Mouse (Mus musculus): ENCODE measurements around the gene Rab31.
A peak's percentile ranks its signal among the peaks of the same experiment; 100 is the strongest.

Rab31 gene

DNA sequence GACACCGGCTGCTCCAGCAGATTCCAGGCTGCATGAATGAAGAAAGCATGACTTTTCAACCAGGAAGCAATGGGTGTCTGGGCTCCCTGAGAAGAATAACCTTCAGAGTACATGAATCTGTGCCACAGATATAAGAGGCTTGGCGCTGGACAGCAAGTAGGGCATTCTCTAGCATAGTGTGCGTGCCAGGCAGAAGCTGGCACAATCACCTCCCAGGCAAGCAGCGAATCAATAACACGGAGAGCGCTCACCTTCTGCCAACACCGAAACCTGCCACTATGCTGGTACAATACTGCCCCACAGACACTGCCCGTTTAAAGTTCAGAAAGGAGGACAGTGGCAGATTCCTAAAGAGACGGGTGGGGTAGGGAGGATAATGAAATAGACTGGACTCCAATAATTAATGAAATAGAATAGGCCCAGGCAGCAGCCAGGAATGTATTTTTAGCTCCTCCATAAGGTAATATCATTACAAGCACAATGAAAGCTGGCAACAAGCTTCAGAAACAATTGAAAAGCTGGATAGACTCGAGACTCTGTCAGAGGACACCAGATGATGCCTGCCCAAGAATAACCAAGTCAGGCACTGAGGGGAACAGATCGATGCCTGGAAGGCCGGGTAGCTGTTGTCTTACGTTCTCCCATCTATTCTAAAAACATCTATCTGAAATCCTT, 59.6 kb downstream of the Rab31 start:
- ATAC-seq (ENCODE audit: insufficient number of reproducible peaks, low FRiP score, low TSS enrichment) = peak; percentile 97

DNA sequence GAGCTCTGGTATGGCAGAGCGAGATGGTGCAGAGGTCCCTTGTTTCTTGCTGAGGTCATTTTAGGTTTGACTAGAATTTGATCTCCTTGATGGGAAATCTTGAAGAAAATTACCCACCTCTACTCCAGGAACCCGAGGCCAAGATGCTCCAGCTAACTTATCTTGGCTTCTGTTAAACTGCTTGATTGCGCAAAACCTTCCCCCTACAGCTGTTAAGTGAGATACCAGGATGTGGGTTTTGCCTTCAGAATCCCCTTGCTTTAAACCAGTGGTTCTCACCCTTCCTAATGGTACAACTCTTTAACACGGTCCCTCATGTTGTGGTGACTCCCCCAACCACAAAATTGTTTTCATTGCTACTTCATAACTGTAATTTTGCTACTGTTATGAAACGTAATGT, 60.8 kb downstream of the Rab31 start:
- ATAC-seq (ENCODE audit: insufficient number of reproducible peaks, low FRiP score, low TSS enrichment) = no peak

DNA sequence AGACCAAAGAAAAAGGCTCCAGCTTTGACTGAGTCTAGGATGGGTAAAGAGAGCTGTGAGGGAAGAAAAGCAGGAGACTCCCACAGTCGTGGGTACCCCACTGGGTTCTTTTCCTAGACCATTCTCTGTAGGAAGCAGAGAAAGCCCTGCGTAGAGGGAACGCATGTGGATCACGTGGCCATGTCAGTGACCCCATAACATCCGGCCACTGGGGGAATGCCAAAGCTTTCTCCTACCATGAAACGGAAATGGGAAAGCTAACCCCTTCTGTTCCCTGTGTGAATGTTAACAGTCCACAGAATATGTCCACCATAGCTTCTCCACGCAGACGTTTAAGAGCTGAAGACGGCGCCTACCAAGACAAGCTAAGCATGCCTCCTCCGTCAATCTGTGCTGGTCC, 62.0 kb downstream of the Rab31 start:
- ATAC-seq (ENCODE audit: insufficient number of reproducible peaks, low FRiP score, low TSS enrichment) = no peak

DNA sequence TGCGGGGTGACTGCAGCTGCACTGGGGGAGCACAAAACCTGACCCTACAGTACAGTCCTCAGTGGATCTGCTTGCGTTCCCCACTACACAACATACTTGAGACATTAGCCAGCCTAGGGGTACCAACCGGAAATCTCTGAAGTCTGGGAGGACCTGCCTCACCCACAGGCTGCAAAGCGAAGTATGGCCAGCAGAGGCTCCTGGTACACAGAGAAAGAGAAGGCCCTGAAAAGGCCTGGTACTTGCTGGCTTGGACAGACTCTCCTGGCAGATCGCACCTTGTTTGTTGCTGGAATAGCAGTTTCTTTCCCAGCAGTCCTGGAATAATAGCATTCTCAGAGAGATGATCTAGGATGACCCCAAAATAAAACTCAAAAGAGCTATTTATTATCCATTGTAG, 66.3 kb downstream of the Rab31 start:
- no peak for ATAC-seq (ENCODE audit: insufficient number of reproducible peaks, low FRiP score, low TSS enrichment)

DNA sequence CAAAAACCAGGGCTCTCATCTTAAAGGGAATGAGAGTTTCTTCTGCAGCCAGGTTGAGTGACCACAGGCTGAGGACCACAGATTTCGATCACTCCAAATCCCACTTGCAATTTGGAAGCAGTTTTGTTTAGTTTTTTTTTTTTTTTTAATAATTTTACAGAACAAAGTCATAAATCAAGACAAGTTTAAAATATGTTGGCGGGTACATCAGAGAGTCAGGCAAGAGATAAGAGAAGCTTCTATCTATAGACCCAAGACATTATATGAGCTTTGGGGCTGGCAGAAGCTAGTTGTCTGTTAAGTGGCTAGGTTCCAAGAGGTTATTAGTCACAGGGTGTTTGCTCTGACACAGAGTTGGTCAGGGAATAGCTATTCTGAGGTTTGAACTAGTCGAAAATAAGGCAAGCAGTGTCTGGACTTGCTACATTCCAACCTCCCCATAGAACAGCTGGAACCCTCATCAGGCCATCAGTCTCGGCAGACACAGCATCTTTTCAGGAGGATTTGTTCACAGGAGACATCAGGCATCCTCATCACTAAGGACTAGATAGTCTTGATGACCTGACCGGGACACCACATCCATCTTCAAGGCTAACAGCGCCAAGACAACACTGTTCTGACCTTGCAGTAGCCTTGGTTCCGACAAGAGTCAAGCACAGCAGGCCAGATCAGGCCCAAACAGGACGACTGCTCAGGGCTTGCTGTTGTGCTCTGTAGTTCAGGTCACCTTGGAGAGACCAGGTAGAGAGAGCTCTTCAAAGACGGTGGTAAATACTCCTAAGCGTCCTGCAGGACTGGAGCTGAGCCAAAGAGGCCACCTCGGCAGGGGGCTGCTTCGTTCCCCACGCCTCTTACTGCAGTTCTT, 68.8 kb downstream of the Rab31 start:
- no peak for ATAC-seq (ENCODE audit: insufficient number of reproducible peaks, low FRiP score, low TSS enrichment)

DNA sequence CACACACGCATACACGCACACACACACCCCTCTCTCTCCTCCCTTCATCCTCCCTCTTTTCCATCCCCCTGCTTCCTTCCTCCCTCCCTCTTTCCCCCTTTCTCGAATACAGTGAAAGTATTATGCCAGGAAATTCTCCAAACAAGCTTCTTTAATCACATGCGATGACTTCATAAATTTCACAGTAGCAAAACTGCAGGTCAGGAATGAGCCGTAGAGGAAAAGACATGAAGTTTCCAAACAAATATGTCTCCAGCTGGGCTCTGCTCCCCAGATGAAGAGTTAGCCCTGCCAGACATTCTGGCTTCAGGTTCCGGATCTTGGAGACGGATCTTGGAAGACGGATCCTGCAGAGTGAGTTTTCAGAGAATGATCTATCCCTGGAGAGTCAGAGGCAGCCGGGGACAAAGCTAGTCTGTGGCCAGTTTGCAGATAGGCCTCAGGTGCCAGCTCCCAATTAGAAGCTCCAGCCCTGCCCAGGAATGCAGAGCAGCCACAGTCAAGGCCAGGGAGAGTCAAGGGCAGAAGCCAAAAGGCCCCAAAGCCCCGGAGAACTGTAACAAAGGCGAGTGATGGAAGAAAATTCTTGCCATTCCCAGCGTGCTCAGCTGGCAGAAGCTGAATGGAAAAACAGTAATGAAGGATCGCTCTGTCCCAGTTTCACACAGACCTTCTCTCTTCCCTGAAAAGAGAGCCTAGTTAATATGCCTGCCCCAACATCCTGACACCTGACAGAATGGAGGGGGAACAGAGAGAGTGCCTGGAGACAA, 70.6 kb downstream of the Rab31 start:
- ATAC-seq (ENCODE audit: insufficient number of reproducible peaks, low FRiP score, low TSS enrichment) = peak; percentile 61

DNA sequence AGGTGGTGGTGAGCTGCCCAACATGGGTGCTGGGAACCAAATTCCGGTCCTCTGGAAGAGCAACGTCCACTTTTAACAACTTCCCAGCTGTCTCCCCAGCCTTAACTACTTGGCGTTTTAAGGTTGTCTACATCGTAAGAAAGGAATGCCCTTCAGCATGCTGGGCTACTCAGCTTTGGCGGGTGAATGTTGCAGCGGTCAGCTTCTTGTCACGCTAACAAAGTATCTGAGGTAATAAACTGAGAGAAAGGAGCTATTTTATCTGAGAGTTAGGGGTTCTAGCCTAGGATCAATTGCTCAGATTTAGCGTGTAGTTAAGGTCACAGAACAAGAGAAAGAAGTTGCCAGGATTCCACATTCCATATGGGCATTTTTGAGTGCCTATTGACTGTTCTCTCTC, 71.2 kb downstream of the Rab31 start:
- no peak for ATAC-seq (ENCODE audit: insufficient number of reproducible peaks, low FRiP score, low TSS enrichment)

DNA sequence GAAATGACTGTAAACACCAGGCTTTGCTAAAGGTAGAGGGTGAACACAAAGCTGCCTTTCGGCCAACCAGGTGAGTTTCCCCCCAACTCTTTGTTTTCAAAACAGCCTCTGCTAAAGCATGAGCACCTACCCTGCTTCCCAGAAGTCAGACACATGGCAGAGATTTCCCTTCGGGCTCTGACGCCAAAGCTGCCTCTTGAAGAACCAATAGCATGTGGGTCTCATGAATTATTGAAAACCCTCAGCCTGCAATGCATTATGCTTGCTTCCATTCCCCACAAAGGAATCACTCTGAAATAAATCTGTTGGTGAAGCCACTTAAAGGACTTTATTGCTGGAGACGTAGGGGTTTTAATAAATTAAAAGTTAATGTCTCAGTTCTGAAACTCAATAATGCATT, 72.5 kb downstream of the Rab31 start:
- no peak for ATAC-seq (ENCODE audit: insufficient number of reproducible peaks, low FRiP score, low TSS enrichment)

DNA sequence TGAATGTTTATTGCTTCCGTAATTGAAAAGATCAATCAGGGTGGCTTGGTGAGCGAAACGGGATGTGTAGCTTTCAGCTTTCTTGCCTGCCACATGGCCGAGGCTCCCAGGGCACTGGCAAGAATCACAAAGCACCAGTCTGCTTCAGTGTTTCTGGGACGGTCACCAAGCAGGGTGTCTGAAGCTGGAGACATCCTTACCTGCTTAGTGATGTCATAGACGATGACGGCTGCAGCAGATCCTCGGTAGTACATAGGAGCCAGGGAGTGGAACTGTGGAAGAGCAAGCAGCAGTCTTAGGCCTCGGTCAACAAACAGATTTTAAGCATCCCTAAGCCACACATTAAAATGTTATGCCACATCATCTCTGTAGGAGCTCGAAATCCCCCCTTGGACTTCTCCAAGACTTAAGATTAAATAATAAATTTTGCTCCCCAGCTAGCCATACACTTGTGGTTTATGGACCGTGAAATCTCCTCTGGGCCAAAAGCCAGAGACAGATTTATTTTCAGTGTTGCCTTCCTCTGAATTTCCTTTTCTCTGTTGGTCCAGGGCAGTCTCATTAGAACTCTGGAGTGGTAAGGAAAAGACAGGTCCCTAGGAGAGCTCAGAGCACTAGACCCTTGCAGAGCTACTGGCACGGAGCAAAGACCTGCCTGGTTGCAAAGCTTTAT, 74.6 kb downstream of the Rab31 start:
- peak; percentile 69 for ATAC-seq (ENCODE audit: insufficient number of reproducible peaks, low FRiP score, low TSS enrichment)

DNA sequence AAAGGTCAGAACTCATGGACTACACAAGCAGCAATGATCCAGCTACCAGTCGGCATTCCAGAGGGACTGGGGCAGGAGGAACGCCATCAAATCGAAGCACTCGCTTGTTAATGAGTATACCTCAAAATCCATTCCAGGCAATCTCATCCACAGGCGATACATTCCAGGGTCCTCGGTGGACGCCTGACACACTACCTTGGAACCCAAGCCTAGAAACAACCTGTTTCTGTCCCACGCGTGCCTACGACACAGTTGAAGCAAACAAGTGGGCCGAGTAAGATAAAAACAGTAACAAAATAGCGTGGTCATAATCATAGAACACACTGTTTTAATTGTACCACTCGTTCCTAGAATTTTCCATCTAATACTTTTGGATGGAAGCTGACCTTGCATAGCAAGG, 75.6 kb downstream of the Rab31 start:
- no peak for ATAC-seq (ENCODE audit: insufficient number of reproducible peaks, low FRiP score, low TSS enrichment)

DNA sequence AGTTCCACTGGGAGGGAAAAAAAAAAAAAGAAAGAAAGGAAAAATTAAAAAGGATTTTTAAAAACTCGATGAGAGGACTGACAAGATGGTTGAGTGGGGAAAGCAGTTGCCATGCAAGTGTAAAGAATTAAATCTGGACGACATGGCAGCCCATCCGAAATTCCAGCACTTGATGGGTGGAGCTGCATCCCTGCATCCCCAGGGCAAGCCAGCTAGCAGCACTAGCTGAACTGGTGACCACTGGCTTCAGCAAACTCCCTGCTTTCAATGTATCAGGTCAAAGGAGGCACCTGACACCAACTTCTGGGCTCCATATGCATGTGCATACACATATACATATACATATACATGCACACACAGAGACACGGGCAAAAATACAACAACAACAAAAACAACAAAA, 80.3 kb downstream of the Rab31 start:
- ATAC-seq (ENCODE audit: insufficient number of reproducible peaks, low FRiP score, low TSS enrichment) = no peak

DNA sequence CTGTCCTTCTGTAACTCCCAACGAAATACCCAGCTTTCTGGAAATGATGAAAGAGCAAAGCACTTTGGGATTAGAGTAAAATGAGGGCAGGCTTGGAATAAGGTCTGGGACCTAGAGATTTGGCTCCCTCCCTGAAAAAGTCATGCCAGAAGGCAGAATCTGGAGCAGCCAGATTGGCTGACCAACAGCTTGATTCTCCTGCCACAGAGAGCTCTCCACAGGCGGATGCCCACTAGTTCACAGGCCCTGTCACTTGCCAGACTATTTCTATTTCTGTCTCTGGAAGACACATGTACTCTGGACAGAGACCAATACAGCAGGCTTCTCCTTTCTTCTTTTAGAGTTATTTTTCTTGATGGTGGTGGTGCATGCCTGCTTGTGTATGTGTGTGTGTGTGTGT, 88.8 kb downstream of the Rab31 start:
- ATAC-seq (ENCODE audit: insufficient number of reproducible peaks, low FRiP score, low TSS enrichment) = peak; percentile 100

DNA sequence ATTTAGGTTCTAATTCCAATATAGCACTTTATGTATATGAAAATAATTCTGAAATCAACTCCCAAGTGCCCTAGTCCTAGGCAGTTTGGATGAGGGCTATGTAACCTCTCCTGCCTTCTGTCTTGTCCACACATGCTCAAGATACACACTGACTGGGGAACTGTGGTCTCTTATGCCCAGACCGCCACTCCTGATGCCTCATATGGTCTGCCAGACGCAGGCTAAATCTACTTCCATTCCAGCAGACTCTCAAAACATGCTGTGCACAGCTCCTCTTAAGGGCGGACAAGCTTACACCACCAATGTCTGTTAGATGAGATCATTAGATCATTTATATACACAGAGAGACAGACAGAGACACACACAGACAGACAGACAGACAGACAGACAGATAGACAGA, 89.2 kb downstream of the Rab31 start:
- peak; percentile 57 for ATAC-seq (ENCODE audit: insufficient number of reproducible peaks, low FRiP score, low TSS enrichment)

DNA sequence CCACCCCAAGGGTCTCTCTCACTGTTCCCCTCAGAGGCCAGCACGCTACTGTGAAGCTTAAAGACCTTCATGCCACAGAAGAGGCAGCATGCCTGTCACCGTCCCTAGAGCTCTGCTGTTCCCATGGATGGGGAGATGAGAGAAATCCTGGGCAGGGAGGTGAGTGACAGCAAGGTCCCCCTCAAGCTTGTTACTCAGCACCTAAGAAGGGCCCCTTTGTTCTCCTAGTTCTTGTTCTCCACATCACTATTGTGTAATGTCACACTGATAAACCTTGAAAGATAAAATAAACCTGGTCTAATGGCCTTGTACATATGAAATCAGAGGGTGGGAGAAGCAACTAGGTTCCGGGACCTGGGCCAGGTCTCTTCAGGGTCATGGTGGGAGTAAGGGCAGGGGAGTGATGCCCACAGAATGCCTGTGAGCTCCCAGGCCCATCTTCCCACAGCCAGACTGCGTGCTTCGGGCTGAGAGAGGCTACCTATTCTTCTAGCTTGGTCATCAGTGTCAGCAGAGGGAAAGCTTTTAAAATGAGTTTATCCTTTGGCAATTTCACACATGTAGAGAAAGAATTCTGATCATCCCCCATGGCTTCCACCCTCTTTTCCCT, 90.4 kb downstream of the Rab31 start:
- ATAC-seq (ENCODE audit: insufficient number of reproducible peaks, low FRiP score, low TSS enrichment) = no peak

DNA sequence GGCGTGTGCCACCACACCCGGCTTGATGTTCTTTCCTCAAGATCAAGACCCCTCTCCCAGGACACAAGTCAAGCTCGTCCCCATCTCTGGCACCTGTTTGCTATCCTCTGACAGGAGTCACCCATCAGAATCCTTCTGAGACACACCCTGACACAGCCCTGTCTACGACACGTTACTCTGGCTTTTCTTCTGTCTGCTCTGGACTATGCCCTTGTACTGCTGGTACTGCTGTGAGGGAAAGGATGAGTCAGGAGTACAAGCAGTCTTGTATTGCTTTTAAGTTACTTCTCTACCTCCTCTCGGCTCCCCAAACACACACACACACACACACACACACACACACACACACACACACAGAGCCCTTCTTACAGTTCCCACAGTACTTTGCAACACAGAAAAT, 91.0 kb downstream of the Rab31 start:
- ATAC-seq (ENCODE audit: insufficient number of reproducible peaks, low FRiP score, low TSS enrichment) = no peak

DNA sequence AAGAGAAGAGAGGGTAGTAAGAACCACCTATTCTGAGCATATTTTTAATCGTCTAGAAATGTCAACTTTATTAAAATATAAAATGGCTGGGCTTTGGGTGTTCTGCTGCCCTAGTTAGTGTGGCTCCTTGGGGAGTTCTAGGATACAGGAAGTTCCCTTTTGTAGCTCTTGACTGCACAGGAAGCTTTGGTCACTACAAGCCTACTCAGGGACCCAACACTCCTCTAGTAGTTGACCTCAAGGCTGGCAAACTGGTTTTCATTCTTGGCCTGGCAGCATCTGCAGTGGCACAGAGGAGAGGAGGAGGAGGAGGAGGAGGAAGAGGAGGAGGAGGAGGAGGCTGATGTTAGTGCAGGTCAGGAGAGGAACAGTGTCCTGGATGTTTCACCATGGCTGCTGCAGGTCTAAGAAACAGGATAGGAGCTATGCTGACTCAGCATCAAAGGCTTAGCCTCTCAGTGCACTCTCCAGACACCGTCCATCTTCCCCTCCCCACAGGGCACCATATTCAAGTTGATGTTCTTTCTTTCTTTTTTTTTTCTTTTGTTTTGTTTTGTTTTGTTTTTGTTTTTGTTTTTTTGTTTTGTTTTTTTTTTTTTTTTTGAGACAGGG, 91.6 kb downstream of the Rab31 start:
- ATAC-seq (ENCODE audit: insufficient number of reproducible peaks, low FRiP score, low TSS enrichment) = no peak

DNA sequence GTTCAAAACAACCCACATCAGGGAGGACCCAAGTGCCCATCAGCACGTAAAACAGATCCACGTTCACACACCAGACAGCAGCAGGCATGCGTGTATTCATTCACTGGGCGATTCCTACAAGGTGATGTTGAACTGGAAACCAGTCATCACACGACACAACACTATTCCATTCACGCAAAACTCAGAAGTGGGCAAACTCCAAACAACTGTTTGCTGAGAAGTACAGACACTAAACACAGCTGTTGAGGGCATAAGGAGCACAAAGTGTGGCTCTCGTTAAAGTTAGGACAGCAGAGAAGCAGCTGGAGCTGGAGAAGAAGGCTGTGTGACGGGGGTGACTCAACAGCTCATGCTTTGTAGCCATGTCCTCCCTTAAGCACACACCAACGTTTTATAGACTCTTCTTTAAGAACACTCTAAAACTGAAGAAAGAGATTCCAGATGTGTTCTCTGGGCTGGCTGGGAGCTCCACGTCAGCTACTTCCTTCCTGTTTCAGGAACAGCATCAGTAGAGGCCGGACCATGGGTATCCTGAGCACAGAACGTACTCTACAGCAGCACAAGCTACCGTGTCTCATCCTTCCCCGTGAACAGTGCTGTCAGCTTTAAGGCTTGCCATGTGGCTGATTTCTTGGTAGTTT, 92.6 kb downstream of the Rab31 start:
- no peak for ATAC-seq (ENCODE audit: insufficient number of reproducible peaks, low FRiP score, low TSS enrichment)

DNA sequence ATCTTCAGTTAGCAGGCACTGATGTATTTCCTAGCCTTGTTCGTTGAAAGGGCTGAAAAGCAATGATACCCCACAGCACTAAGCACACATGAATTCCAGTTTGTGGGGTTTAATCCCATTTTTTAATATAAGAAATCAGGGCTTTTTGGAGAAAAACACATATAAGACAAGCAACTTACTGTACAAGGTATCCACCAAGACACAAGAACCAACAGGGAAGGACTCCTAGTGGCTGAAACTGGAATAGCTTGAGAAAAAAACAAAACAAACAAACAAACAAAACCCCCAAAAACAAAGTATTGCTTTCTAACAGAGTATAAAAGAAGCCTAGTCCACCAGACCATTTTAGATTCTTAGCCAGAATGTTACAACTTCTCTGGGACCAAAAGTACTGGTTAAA, 94.8 kb downstream of the Rab31 start:
- no peak for ATAC-seq (ENCODE audit: insufficient number of reproducible peaks, low FRiP score, low TSS enrichment)

DNA sequence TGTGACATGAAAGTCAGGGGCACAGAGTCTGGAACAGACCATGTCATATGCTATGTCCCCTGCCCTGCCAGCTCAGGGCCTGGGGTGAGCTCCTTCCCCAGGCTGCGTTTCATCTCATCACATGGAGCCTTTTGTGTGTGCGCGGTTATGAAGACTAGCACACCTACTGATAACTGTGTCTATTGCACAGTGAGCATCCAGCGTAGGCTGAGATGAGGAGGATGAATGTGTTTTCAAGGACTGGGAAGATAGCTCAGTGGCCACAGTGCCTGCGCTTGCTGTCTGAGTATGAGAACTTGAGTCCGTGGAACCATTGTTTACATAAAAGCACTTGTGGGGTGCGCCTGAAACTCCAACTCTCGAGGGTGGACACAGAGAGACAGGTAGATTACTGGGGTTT, 96.0 kb downstream of the Rab31 start:
- no peak for ATAC-seq (ENCODE audit: insufficient number of reproducible peaks, low FRiP score, low TSS enrichment)

All from cerebellum, adult (tissue).